Mouse (Mus musculus) heart, postnatal 0 days (tissue): ENCODE measurements around the gene Shroom3.

Experiments
- CTCF ChIP-seq: IDR thresholded peaks from 2 replicates; pipeline ENCODE4 v1.5.1; 2016; ENCODE audit warnings: antibody characterized with exemption, control low read depth, low read depth
- EP300 ChIP-seq: IDR thresholded peaks from 2 replicates; pipeline ENCODE4 v1.6.1; 2016; ENCODE audit warnings: antibody characterized with exemption, low read depth

DNA sequence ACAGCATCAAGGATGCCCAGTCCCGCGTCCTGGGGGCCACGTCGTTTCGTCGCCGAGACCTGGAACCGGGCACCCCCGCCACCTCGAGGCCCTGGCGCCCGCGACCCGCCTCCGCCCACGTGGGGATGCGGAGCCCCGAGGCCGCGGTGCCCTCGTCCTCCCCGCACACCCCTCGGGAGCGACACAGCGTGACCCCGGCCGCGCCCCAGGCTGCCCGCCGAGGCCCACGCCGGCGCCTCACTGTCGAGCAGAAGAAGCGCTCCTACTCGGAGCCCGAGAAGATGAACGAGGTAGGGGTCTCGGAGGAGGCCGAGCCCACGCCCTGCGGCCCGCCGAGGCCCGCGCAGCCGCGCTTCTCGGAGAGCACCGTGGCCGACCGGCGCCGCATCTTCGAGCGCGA lies 258.9 kb downstream of the Shroom3 start:
- TF ChIP-seq CTCF (no peak), EP300 (no peak)
